21 mouse cellular contexts compared by ENCODE assay signal in the genomic region with DNA sequence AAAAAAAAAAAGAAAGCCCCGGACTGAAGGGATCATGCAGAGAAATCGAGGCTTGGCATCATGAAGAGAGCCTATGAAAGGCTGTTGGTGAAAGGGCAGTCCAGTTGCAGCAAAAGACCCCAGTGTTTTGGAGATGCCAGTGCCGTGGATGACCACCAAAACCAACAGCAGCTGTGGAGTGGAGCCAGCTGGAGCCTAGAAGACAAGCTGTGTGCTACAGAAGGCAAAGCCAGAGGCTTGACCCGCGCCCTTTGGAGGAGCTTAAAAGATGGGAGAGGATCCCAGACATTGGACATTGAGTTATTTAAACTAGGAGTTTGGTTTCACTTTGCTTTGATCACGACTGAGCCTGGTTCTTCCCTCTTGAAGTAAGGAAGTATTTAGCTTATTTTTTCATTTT. TPM values are rescaled to one million over a fixed set of nuclear protein-coding genes. Genes with fewer than 3 reads are reported as not detected.
A peak's percentile ranks its signal among the peaks of the same experiment; 100 is the strongest.
DNase-seq lines count a peak whose midpoint lies in the region; ATAC-seq and TF ChIP-seq lines count a peak whose summit lies in the region.
"Had no signal": no experiment of that assay in that cellular context is flagged by ENCODE, and none has a peak within 500 bp of the region (broad histone marks: within the 10 kb centered on the region; RNA-seq: fewer than 3 reads in every experiment).

No protein-coding gene starts in this region.

- no peak overlapping the region for H3K4me2 ChIP-seq in midbrain, postnatal 0 days (ENCODE audit: low read depth, low read length, poor library complexity, severe bottlenecking)
- H3K4me2 ChIP-seq: forebrain, embryonic 13.5 days; limb, embryonic 12.5 days; liver, embryonic 15.5 days; midbrain, embryonic 12.5 days; neural tube, embryonic 13.5 days; stomach, embryonic 15.5 days had no signal

- no peaks in the 10 kb centered on the region for H3K27me3 ChIP-seq in midbrain, postnatal 0 days (ENCODE audit: insufficient read depth, low read length)
- H3K27me3 ChIP-seq: forebrain, embryonic 13.5 days had no signal

- ATAC-seq in midbrain, postnatal 0 days (ENCODE audit: low FRiP score), result no peak
- ATAC-seq: CD4-positive, CD25-positive, alpha-beta regulatory T cell, adult 4 months; forebrain, embryonic 13.5 days had no signal

- DNase-seq in cerebellum, adult 11-12 months, result peak; percentile 44
- DNase-seq in cerebellum, postnatal 4 days (ENCODE audit: low spot score in 2 of 2), result no peak
- peak; percentile 1 for DNase-seq in layer of hippocampus, adult 8-10 months (ENCODE audit: low spot score in 2 of 2)
- no peak for DNase-seq in layer of hippocampus, adult 18-20 months (ENCODE audit: low spot score in 2 of 2)
- peak; percentile 3 for DNase-seq in urinary bladder, adult 2 months (ENCODE audit: low spot score)
- no peak for DNase-seq in urinary bladder, adult 18-20 months (ENCODE audit: low spot score in 2 of 2)
- no peak for DNase-seq in midbrain, postnatal 0 days (ENCODE audit: low spot score)
- DNase-seq: gastrocnemius, postnatal 25 days; heart, postnatal 10 days; kidney, adult 11 months; kidney, postnatal 10 days; lung, postnatal 10 days; right cerebral cortex, adult 18-20 months had no signal

- no peak overlapping the region for H3K9ac ChIP-seq in midbrain, postnatal 0 days (replicated peaks; ENCODE audit: low read length, poor library complexity, severe bottlenecking)
- H3K9ac ChIP-seq: forebrain, embryonic 13.5 days; limb, embryonic 12.5 days; liver, embryonic 15.5 days; midbrain, embryonic 12.5 days; neural tube, embryonic 13.5 days; stomach, embryonic 15.5 days had no signal

- H3K27ac ChIP-seq in midbrain, postnatal 0 days (ENCODE audit: low read depth, low read length), result no peak overlapping the region
- H3K27ac ChIP-seq: forebrain, embryonic 13.5 days; limb, embryonic 12.5 days; liver, embryonic 15.5 days; midbrain, embryonic 12.5 days; neural tube, embryonic 13.5 days; stomach, embryonic 15.5 days had no signal

- H3K9me3 ChIP-seq in midbrain, postnatal 0 days (ENCODE audit: low read length), result no peaks in the 10 kb centered on the region
- H3K9me3 ChIP-seq: forebrain, embryonic 13.5 days; limb, embryonic 12.5 days; liver, embryonic 15.5 days; midbrain, embryonic 12.5 days; neural tube, embryonic 13.5 days; stomach, embryonic 15.5 days had no signal

- H3K4me1 ChIP-seq in midbrain, postnatal 0 days (ENCODE audit: insufficient read depth, low read length), result no peaks in the 10 kb centered on the region
- H3K4me1 ChIP-seq: limb, embryonic 12.5 days; liver, embryonic 15.5 days; midbrain, embryonic 12.5 days; neural tube, embryonic 13.5 days had no signal

- TF ChIP-seq CTCF in midbrain, postnatal 0 days (IDR thresholded peaks at IDR 0.05), result no peak

- WGBS in midbrain, postnatal 0 days, result 81% methylated on average over 6 of the region's 6 CpGs

- H3K4me3 ChIP-seq in midbrain, postnatal 0 days (ENCODE audit: low read depth, low read length), result no peak overlapping the region
- H3K4me3 ChIP-seq: forebrain, embryonic 13.5 days; limb, embryonic 12.5 days; liver, embryonic 15.5 days; midbrain, embryonic 12.5 days; neural tube, embryonic 13.5 days; stomach, embryonic 15.5 days had no signal

- no peaks in the 10 kb centered on the region for H3K36me3 ChIP-seq in midbrain, postnatal 0 days (ENCODE audit: insufficient read depth, low read length)
- H3K36me3 ChIP-seq: G1E; limb, embryonic 12.5 days; liver, embryonic 15.5 days; midbrain, embryonic 12.5 days; neural tube, embryonic 13.5 days; stomach, embryonic 15.5 days had no signal

RNA-seq across cellular contexts. Expression of gene Kcnk12, which starts 9.6 kb away (rescaled TPM):
- 10 to 100 TPM; 21.5 to 23.8 (median 22.6) TPM for total RNA-seq in layer of hippocampus, adult 8-10 months (2022)
- 10 to 100 TPM; 23.7 to 25.2 TPM for total RNA-seq in layer of hippocampus, adult 18-20 months (2021)
- 0.03 TPM in 1 of 2 replicates, not detected in the other for polyA plus RNA-seq in urinary bladder, adult 2 months (2012; rRNA removed)
- 5.1 and 7.3 TPM in 2 replicates for total RNA-seq in midbrain, postnatal 0 days (2014; rRNA removed)
- polyA plus RNA-seq in midbrain, postnatal 0 days (2015; fragmentation: Nextera tagmentation; extraction: Ambion mirVana), result 1.9 and 2.3 TPM in 2 replicates
- total RNA-seq: G1E; gastrocnemius, postnatal 25 days had no signal
- polyA plus RNA-seq: CD4-positive, CD25-positive, alpha-beta regulatory T cell, adult 4 months; G1E had no signal

Comparison
In these comparisons a context has a peak if more than half of its experiments do, and no peak if none do; other contexts are left out.
1. DNase-seq: peak in cerebellum, adult 11-12 months (single experiment), layer of hippocampus, adult 8-10 months (2 of 2) and urinary bladder, adult 2 months (single experiment); none in cerebellum, postnatal 4 days (0 of 2), layer of hippocampus, adult 18-20 months (0 of 2), urinary bladder, adult 18-20 months (0 of 2) and midbrain, postnatal 0 days (single experiment).